In the genomic region with DNA sequence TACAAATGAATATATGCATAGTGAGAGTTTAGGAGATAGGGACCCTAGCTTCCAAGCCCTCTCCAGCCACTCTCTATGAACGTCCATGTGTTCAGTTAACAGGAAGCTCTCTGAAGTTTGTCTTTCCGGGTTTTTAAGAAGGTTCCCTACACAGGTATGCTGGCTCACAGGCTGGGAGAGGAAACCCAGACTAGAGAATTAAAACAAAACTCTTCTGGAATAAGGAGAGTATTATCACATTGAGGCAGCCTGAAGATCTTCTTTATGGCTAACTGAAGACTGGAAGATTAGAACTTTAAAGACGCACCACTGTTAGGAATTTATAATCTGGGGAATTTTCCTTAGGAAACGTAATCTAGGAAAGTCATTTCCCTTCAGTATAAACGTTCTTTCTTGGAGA, we compare ENCODE assay signal across 10 mouse cellular contexts.
"Had no signal": no experiment of that assay in that cellular context is flagged by ENCODE, and none has a peak within 500 bp of the region (broad histone marks: within the 10 kb centered on the region; RNA-seq: fewer than 3 reads in every experiment).

No protein-coding gene starts in this region.

- H3K9me3 ChIP-seq: kidney, embryonic 15.5 days; limb, embryonic 12.5 days; lung, embryonic 15.5 days; midbrain, embryonic 13.5 days; neural tube, embryonic 13.5 days had no signal

- H3K4me1 ChIP-seq: kidney, embryonic 15.5 days; lung, embryonic 15.5 days; midbrain, embryonic 13.5 days; neural tube, embryonic 13.5 days had no signal

- H3K4me3 ChIP-seq: kidney, embryonic 15.5 days; limb, embryonic 12.5 days; lung, embryonic 15.5 days; midbrain, embryonic 13.5 days; neural tube, embryonic 13.5 days had no signal

- ATAC-seq: intestine, embryonic 16.5 days; midbrain, embryonic 13.5 days had no signal

- DNase-seq: kidney, postnatal 14 days; layer of hippocampus, postnatal 36 days; lung, postnatal 14 days had no signal

- H3K27me3 ChIP-seq: kidney, embryonic 15.5 days; limb, embryonic 12.5 days; lung, embryonic 15.5 days; midbrain, embryonic 13.5 days; neural tube, embryonic 13.5 days had no signal

- H3K4me2 ChIP-seq: kidney, embryonic 15.5 days; limb, embryonic 12.5 days; lung, embryonic 15.5 days; midbrain, embryonic 13.5 days; neural tube, embryonic 13.5 days had no signal

- H3K27ac ChIP-seq: kidney, embryonic 15.5 days; limb, embryonic 12.5 days; lung, embryonic 15.5 days; midbrain, embryonic 13.5 days; neural tube, embryonic 13.5 days; stomach, postnatal 0 days had no signal

- H3K9ac ChIP-seq: kidney, embryonic 15.5 days; limb, embryonic 12.5 days; lung, embryonic 15.5 days; midbrain, embryonic 13.5 days; neural tube, embryonic 13.5 days had no signal

- H3K36me3 ChIP-seq: kidney, embryonic 15.5 days; limb, embryonic 12.5 days; lung, embryonic 15.5 days; midbrain, embryonic 13.5 days; neural tube, embryonic 13.5 days had no signal
